Mouse (Mus musculus): Measurements from ENCODE around the gene Filip1l.
"Not testable (repeated sequence)": the region's sequence is repeated elsewhere in the genome, so short reads cannot be mapped to it uniquely, and the experiment has no call there.

Filip1l gene

GRCm38 (mm10) chr16:57353166-57353721, 351 bp downstream of the Filip1l start:
- no peak for DNase-seq (ENCODE audit: low spot score in 2 of 2)

DNA sequence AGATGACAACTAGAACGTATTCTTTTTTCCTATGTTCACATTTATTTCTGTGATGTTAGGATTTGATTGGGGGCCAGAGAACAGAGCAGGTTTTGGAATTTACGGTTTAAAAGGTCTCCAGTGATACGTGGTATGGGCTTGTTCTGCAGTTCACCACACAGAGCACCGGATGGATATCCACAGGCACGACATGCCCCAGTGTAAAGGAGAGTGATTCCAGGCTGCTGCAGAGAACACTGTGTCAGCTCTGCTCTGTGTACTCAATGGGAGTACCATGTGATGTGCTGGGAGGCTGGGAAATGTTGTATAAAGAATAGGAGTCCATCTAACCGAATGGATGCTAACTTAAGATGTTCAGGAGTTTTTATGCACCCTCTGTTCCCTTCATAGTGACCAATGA, 1.0 kb downstream of the Filip1l start:
- DNase-seq (ENCODE audit: low spot score in 2 of 2): no peak

DNA sequence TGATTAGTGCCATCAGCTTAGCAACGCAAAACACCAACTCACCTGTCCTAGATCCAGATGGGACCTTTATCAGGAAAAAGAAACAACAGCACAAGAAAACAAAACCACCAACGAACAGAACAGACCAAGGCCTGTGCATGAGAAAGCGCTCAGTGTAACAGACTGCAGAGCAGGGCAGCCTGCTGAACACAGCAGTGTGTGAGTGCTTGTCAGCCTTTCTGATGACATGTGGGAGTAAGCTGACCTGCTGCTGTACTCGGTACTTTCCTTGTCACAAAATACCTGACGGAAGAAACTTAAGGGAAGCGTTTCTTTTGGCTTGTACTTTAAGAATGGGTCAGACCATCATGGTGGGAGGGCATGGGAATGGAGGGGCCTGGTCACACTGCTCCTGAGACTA, 3.6 kb downstream of the Filip1l start:
- no peak for DNase-seq (ENCODE audit: low spot score in 2 of 2)

DNA sequence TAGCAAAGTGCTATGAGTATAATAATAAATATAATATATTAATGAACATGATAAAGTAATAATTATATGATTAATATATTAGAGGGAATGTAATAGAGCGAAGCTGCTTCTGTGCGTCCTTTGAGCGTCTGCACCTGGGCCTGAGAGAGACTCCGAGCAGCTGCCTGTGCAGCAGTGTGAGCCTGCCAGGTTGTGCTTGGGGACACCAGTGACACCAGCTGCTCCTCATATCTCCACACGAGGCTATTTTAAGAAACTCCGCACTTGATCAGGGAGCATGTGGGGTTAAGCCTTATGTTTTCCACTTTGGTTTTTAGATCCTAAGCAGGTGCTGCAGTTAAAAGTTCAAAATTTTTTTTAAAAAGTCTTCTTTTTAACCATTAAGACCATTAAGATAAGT, 4.1 kb downstream of the Filip1l start:
- DNase-seq (ENCODE audit: low spot score in 2 of 2): no peak

- DNase-seq (ENCODE audit: low spot score in 2 of 2): peak; percentile 46 to 80
These were observed 6.4 kb downstream of the Filip1l start for GRCm38 (mm10) chr16:57359251-57359650.

DNA sequence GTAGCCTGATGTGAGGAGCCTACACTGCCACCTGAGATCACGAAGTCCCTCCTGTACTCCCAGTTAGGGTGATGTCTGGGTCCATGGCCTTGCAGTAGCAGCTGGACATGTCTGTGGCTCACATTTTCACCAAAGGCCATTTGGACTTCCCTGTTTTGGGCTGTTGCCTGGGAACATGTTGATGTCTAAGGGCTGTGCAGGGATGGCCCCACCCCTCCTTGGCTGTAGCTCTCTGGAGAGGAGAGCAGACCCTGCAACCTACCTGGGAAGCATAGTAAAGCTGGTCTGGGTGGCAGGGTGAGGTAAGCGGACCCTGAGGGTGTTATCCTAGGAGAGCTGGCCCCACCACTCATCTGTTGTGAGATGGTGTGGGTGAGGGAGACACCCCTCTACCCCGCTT, 7.9 kb downstream of the Filip1l start:
- no peak for DNase-seq (ENCODE audit: low spot score in 2 of 2)

DNA sequence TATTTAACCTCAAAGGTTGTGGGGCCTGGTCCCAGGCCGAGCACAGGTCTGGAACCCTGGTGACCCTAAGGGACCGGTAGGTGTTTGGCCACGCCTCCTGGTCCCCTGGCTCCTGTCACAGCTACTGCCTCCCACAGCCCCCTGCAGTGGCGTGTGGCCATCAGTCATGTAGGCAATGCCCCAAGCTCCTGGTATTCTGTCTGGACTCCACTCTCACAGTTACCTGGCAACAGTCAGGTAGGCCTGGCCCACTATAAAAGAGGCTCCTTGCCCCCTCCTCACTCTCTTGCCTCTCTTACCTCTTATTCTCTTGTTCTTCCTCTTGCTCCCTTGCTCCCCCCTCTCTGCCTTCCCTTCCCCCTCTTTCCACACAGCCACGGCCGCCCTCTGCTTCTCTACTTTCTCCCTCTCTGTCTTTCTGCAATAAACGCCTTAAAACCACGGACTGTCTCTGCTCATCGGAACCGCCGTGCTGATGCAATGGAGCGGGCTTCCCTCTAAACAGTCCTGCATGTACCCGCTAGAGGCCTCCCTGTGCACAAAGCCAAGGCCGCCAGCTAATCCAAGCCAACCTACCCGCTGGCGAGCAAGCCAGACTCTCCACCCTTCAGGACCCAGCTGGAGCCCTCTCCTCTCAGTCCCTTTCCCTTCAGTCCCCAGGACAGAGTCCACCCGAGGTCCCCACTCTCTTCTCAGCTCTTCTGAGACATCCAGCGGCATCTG, 9.9 kb downstream of the Filip1l start:
- DNase-seq (ENCODE audit: low spot score in 2 of 2): peak; percentile 11 to 20

GRCm38 (mm10) chr16:57364498-57364897, 11.6 kb downstream of the Filip1l start:
- DNase-seq (ENCODE audit: low spot score in 2 of 2): no peak

DNA sequence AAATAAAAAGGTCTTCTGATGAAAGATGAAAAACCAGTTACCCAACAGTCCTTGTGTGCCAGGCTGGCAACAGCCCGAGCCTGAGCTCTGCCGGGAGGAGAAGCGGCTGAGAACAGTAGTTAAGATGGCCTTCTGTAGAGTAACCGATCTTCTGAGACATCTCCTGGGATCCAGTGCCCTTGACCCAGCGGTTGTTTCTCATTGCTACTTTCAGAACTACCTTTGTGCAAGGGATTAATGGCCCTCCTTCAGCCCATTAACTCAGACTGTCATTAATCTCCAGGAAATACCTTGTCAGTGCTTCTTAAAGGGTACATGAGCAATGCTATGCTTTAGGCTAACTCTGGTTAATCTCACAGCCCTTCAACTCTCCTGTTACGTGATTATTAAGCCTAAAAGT, 13.2 kb downstream of the Filip1l start:
- DNase-seq (ENCODE audit: low spot score in 2 of 2): no peak

GRCm38 (mm10) chr16:57366941-57367694, 14.2 kb downstream of the Filip1l start:
- DNase-seq (ENCODE audit: low spot score in 2 of 2): no peak

GRCm38 (mm10) chr16:57369846-57370496, 17.1 kb downstream of the Filip1l start:
- no peak for DNase-seq (ENCODE audit: low spot score in 2 of 2)

DNA sequence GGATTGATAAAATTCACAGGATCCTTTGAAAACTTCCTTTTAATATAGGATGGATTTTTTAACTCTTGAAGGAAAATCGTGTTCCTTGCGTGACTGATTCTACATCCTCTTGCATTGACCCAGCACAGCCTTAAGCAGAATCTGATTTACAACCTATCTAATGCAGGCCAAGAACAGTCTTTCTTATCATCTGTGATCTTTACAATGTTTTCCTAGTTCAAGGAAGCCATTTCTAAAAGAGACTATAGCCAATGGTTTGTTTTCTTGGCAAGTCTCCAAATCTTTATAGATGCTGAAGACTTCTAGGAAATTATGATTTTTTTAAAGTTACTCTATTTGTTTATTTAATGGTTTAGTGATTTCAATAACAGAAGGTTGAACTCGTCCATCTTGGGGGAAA, 19.3 kb downstream of the Filip1l start:
- DNase-seq (ENCODE audit: low spot score in 2 of 2): no peak

- DNase-seq (ENCODE audit: low spot score in 2 of 2): no peak
These were observed 22.4 kb downstream of the Filip1l start for GRCm38 (mm10) chr16:57375248-57375837.

GRCm38 (mm10) chr16:57378631-57379330, 25.9 kb downstream of the Filip1l start:
- no peak for DNase-seq (ENCODE audit: low spot score in 2 of 2)

DNA sequence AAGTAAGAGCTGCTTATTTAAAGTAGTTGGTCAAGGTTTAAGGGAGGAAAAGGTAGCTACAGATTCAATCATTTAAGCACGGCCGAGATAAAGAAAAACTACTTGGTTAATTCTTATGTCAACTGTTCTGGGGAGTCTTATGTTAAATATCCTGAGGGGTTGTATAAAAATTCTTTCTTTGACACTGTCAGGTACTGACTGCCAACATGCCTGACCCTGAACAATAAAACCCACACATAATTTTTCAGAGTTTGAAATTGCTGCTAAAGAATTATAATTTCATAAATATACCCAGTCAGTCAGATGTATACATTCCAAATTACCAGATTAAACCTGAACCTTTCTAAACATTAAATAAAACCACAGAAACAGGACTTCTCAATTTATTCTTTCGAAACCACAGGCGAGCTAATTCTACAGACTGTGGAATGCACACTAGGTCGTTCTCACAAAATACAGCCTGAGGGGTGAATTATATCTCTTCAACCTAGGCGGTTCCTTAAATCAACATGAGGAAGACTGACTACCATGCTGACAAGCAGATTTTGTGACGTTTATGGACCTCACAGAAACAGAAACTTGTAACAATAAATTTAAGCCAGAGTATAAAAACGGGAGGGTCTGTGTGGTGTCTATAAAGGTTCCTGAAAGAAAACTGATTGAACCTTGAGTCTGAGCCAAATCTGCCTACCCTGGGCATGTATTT, 30.5 kb downstream of the Filip1l start:
- no peak for DNase-seq (ENCODE audit: low spot score in 2 of 2)

- DNase-seq (ENCODE audit: low spot score in 2 of 2): no peak
These were observed 31.4 kb downstream of the Filip1l start for GRCm38 (mm10) chr16:57384274-57384673.

DNA sequence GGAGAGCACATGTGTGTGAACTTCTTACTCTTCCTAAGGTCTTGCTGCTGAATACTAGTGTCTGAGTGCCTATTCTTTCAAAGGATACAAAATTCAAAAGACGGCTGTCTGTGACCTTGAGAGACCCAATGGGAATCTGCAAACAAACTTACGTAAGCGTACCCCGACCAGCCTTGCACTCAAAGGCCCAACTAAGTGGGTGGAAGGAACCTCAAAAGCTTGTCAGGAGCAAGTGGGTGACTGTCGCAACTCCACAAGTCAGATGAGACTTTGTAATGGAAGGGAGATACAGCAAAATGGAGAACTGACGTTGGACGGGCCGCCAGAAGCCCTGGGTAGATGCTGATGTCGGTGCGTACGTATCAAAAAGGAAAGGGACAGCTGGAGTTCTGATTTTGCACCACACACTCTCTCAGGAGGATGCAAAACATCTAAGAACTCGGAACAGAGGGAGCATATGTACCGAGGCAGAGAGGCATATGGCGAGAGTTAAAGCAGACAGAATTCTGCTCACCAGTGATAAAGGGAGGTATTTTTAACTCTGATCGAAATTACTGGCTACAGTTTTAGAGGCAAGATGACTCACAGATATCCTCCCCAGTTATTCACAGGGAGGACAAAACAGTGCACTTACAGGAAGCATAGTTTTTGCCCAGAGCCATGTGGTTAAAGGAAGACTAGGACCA, 36.8 kb downstream of the Filip1l start:
- peak; percentile 63 to 83 for DNase-seq (ENCODE audit: low spot score in 2 of 2)

- not testable (repeated sequence) for DNase-seq (ENCODE audit: low spot score in 2 of 2)
These were observed 38.3 kb downstream of the Filip1l start for GRCm38 (mm10) chr16:57391171-57391570.

GRCm38 (mm10) chr16:57392461-57392860, 39.6 kb downstream of the Filip1l start:
- DNase-seq (ENCODE audit: low spot score in 2 of 2): no peak

DNA sequence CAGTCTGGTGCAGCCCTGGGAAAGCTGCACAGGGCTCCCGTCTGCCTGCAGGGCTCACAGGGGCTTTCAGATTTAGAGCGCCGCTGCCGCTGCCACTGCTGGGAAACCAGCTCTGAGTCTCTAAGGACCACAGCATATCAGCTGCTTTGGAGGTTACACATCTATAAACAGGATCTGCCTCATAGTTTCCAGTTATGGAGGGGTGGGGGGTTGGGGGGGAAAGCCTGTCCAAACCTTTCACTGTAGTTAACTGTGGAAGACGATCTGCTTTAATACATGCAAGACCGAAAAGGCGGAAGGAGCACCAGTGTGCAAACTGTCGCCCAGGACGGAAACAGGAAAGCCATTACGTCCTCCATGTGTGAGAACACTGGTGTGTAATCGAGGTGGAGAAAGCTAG, 40.3 kb downstream of the Filip1l start:
- DNase-seq (ENCODE audit: low spot score in 2 of 2): no peak
